Mouse (Mus musculus) liver, postnatal 0 days (tissue): ENCODE data around the gene Actr10.

Experiments
- CTCF ChIP-seq: sonication (generic); IDR thresholded peaks from 2 replicates; pipeline ENCODE4 v1.5.1; 2016; ENCODE audit warnings: antibody characterized with exemption, low read depth
- EP300 ChIP-seq: IDR thresholded peaks from 2 replicates; pipeline ENCODE4 v1.6.1; 2016; ENCODE audit warnings: antibody characterized with exemption, low read depth, mild to moderate bottlenecking

- TF ChIP-seq CTCF = no peak
- TF ChIP-seq EP300 = no peak
Observed at GRCm38 (mm10) chr12:70944181-70944580, 6.5 kb downstream of the Actr10 start.
